Mouse (Mus musculus): ENCODE results near the gene AL732309.1. TPM values are rescaled to one million over a fixed set of nuclear protein-coding genes. Genes with fewer than 3 reads are reported as not detected.
A peak's percentile ranks its signal among the peaks of the same experiment; 100 is the strongest.

AL732309.1 gene
- total and polyA plus RNA-seq, 3 experiments, result 4.8 to 11.5 TPM; not detected in 1

GRCm38 (mm10) chr2:25286314-25286713 lies 39.7 kb upstream of the AL732309.1 start:
- H3K4me1 ChIP-seq (ENCODE audit: control insufficient read depth in 1 of 2, insufficient read depth in 2 of 2, low read length in 2 of 2), result peaks cover 7 to 35% of the 10 kb centered on the region in 2 experiments
- no peaks in the 10 kb centered on the region for H3K79me2 ChIP-seq (ENCODE audit: control insufficient read depth, insufficient read depth, low read length, poor library complexity)
- H3K9me3 ChIP-seq (replicated peaks; ENCODE audit: insufficient read depth, low read length), result no peaks in the 10 kb centered on the region
- no peaks in the 10 kb centered on the region for H3K27me3 ChIP-seq (ENCODE audit: control insufficient read depth in 1 of 2, insufficient read depth in 2 of 2, low read length in 2 of 2)
- H3K4me3 ChIP-seq (ENCODE audit: control insufficient read depth in 1 of 2, insufficient read depth in 1 of 2, low read depth in 2 of 2, low read length in 2 of 2), result no peak overlapping the region
- H3K27ac ChIP-seq (ENCODE audit: control insufficient read depth, low read depth, low read length), result peak overlapping the region; percentile 50
- TF ChIP-seq SIN3A (IDR thresholded peaks at IDR 0.05; ENCODE audit: low read length) (peak; percentile 28; the same call in 1 of the 2 replicates), MEF2A (IDR thresholded peaks at IDR 0.05; ENCODE audit: extremely low read depth, insufficient replicate concordance, low read depth, low read length, poor library complexity, severe bottlenecking) (no peak), TBP (IDR thresholded peaks at IDR 0.05; ENCODE audit: low read depth, low read length) (no peak), MAZ (IDR thresholded peaks at IDR 0.05; ENCODE audit: low read depth, low read length) (no peak), EP300 (IDR thresholded peaks at IDR 0.05; ENCODE audit: low read depth in 1 of 2, low read length in 2 of 2) (peak in 1 of 2 experiments; percentile 27; a peak in 1 of 4 replicates), USF2 (IDR thresholded peaks at IDR 0.05; ENCODE audit: borderline replicate concordance in 1 of 2, insufficient read depth in 1 of 2, low read depth in 1 of 2, low read length in 2 of 2) (no peak), ELF1 (IDR thresholded peaks at IDR 0.05; ENCODE audit: low read depth, low read length) (no peak), RCOR1 (IDR thresholded peaks at IDR 0.05; ENCODE audit: low read depth, low read length) (no peak), ZKSCAN1 (IDR thresholded peaks at IDR 0.05; ENCODE audit: low read depth, low read length) (no peak), POLR2A (IDR thresholded peaks at IDR 0.05; ENCODE audit: control insufficient read depth in 1 of 2, insufficient read depth in 1 of 2, low read depth in 1 of 2, low read length in 2 of 2, poor library complexity in 1 of 2) (no peak), SMC3 (IDR thresholded peaks at IDR 0.05; ENCODE audit: low read depth, low read length) (no peak), ETS1 (IDR thresholded peaks at IDR 0.05; ENCODE audit: low read depth, low read length) (no peak), CHD2 (IDR thresholded peaks at IDR 0.05; ENCODE audit: low read length) (no peak), RAD21 (IDR thresholded peaks at IDR 0.05; ENCODE audit: low read depth, low read length) (no peak), ZC3H11A (IDR thresholded peaks at IDR 0.05; ENCODE audit: low read depth, low read length) (no peak), MYB (IDR thresholded peaks at IDR 0.05; ENCODE audit: low read depth, low read length) (no peak), TAL1 (IDR thresholded peaks at IDR 0.05; ENCODE audit: low read length) (no peak), USF1 (IDR thresholded peaks at IDR 0.05; ENCODE audit: low read depth, low read length) (no peak)
- no peak overlapping the region for H3K9ac ChIP-seq (ENCODE audit: control insufficient read depth, low read depth, low read length, poor library complexity, severe bottlenecking)
- peaks cover 0 to 11% of the 10 kb centered on the region in 2 experiments; a peak in 2 of 4 replicates for H3K36me3 ChIP-seq (ENCODE audit: control insufficient read depth in 1 of 2, insufficient read depth in 2 of 2, low read length in 2 of 2)
- DNase-seq (ENCODE audit: low read depth, low spot score), result peak; percentile 55

- peaks cover 7 to 35% of the 10 kb centered on the region in 2 experiments for H3K4me1 ChIP-seq (ENCODE audit: control insufficient read depth in 1 of 2, insufficient read depth in 2 of 2, low read length in 2 of 2)
- no peak for DNase-seq (ENCODE audit: low read depth, low spot score)
- H3K27me3 ChIP-seq (ENCODE audit: control insufficient read depth in 1 of 2, insufficient read depth in 2 of 2, low read length in 2 of 2), result no peaks in the 10 kb centered on the region
- peaks cover 0 to 11% of the 10 kb centered on the region in 2 experiments; a peak in 2 of 4 replicates for H3K36me3 ChIP-seq (ENCODE audit: control insufficient read depth in 1 of 2, insufficient read depth in 2 of 2, low read length in 2 of 2)
- TF ChIP-seq USF2 (IDR thresholded peaks at IDR 0.05; ENCODE audit: borderline replicate concordance in 1 of 2, insufficient read depth in 1 of 2, low read depth in 1 of 2, low read length in 2 of 2) (no peak), MAFK (IDR thresholded peaks at IDR 0.05; ENCODE audit: borderline replicate concordance, low read depth, low read length) (no peak), ELF1 (IDR thresholded peaks at IDR 0.05; ENCODE audit: low read depth, low read length) (no peak), CHD1 (IDR thresholded peaks at IDR 0.05; ENCODE audit: low read depth, low read length) (no peak), TCF12 (IDR thresholded peaks at IDR 0.05; ENCODE audit: low read depth, low read length) (no peak), ZC3H11A (IDR thresholded peaks at IDR 0.05; ENCODE audit: low read depth, low read length) (no peak), HCFC1 (IDR thresholded peaks at IDR 0.05; ENCODE audit: low read depth, low read length) (no peak), EP300 (IDR thresholded peaks at IDR 0.05; ENCODE audit: low read depth in 1 of 2, low read length in 2 of 2) (no peak), E2F4 (IDR thresholded peaks at IDR 0.05; ENCODE audit: borderline replicate concordance, low read depth, low read length) (no peak), POLR2AphosphoS2 (IDR thresholded peaks at IDR 0.05; ENCODE audit: low read length) (no peak), ZNF384 (IDR thresholded peaks at IDR 0.05; ENCODE audit: low read depth, low read length) (no peak), ZKSCAN1 (IDR thresholded peaks at IDR 0.05; ENCODE audit: low read depth, low read length) (no peak), POLR2AphosphoS5 (IDR thresholded peaks at IDR 0.05; ENCODE audit: borderline replicate concordance, low read depth, low read length) (no peak), KAT2A (conservative IDR thresholded peaks at IDR 0.05; ENCODE audit: low read depth, low read length) (no peak), CTCF (IDR thresholded peaks at IDR 0.05 in 2 of 3, conservative IDR thresholded peaks at IDR 0.05 in 1 of 3; ENCODE audit: control insufficient read depth in 1 of 3, insufficient read depth in 1 of 3, low read depth in 2 of 3, low read length in 3 of 3, poor library complexity in 1 of 3, severe bottlenecking in 1 of 3) (no peak), MAX (IDR thresholded peaks at IDR 0.05; ENCODE audit: low read length) (no peak), ETS1 (IDR thresholded peaks at IDR 0.05; ENCODE audit: low read depth, low read length) (no peak), NRF1 (IDR thresholded peaks at IDR 0.05; ENCODE audit: insufficient read depth, low read depth, low read length, poor library complexity, severe bottlenecking) (no peak), MYB (IDR thresholded peaks at IDR 0.05; ENCODE audit: low read depth, low read length) (no peak)
- no peak overlapping the region for H3K9ac ChIP-seq (ENCODE audit: control insufficient read depth, low read depth, low read length, poor library complexity, severe bottlenecking)
- H3K27ac ChIP-seq (ENCODE audit: control insufficient read depth, low read depth, low read length), result no peak overlapping the region
- no peak overlapping the region for H3K4me3 ChIP-seq (ENCODE audit: control insufficient read depth in 1 of 2, insufficient read depth in 1 of 2, low read depth in 2 of 2, low read length in 2 of 2)
- no peaks in the 10 kb centered on the region for H3K79me2 ChIP-seq (ENCODE audit: control insufficient read depth, insufficient read depth, low read length, poor library complexity)
- no peaks in the 10 kb centered on the region for H3K9me3 ChIP-seq (replicated peaks; ENCODE audit: insufficient read depth, low read length)
Observed at GRCm38 (mm10) chr2:25285551-25285950, 38.9 kb upstream of the AL732309.1 start.
